ENCODE assay signal across 29 mouse cellular contexts in genomic region chr3:113279586-113279985, GRCm38 (mm10). TPM values are rescaled to one million over a fixed set of nuclear protein-coding genes. Genes with fewer than 3 reads are reported as not detected.
"Had no signal": no experiment of that assay in that cellular context is flagged by ENCODE, and none has a peak within 500 bp of the region (broad histone marks: within the 10 kb centered on the region; RNA-seq: fewer than 3 reads in every experiment).

No protein-coding gene starts in this region.

RNA-seq across cellular contexts. Expression of gene Amy2a4, which starts 11.7 kb away (rescaled TPM):
- total RNA-seq: common myeloid progenitor, adult 5-6 weeks; forebrain, postnatal 0 days; gastrocnemius, adult 18-20 months; gastrocnemius, adult 2 months; gastrocnemius, adult 8-10 months; gastrocnemius, postnatal 10 days; gastrocnemius, postnatal 14 days; gastrocnemius, postnatal 25 days; gastrocnemius, postnatal 36 days; gastrocnemius, postnatal 4 days; granulocyte monocyte progenitor cell, adult 5-6 weeks; heart, adult 18-20 months had no signal
- polyA plus RNA-seq: embryonic facial prominence, embryonic 10.5 days; embryonic facial prominence, embryonic 11.5 days; embryonic facial prominence, embryonic 12.5 days; embryonic facial prominence, embryonic 13.5 days; embryonic facial prominence, embryonic 14.5 days; embryonic facial prominence, embryonic 15.5 days; erythroblast, embryonic 14.5 days; forebrain, embryonic 10.5 days; forebrain, embryonic 12.5 days; forebrain, embryonic 13.5 days; forebrain, embryonic 14.5 days; forebrain, embryonic 15.5 days; forebrain, embryonic 16.5 days; forebrain, postnatal 0 days had no signal

RNA-seq across cellular contexts. Expression of gene Amy2a5, which starts 20.9 kb away (rescaled TPM):
- total RNA-seq: common myeloid progenitor, adult 5-6 weeks; forebrain, postnatal 0 days; gastrocnemius, adult 2 months; gastrocnemius, adult 8-10 months; gastrocnemius, postnatal 10 days; gastrocnemius, postnatal 14 days; gastrocnemius, postnatal 25 days; gastrocnemius, postnatal 36 days; gastrocnemius, postnatal 4 days; granulocyte monocyte progenitor cell, adult 5-6 weeks; heart, adult 18-20 months had no signal
- polyA plus RNA-seq: cerebellum, adult 2 months; cortical plate, adult 2 months; embryonic facial prominence, embryonic 10.5 days; embryonic facial prominence, embryonic 11.5 days; embryonic facial prominence, embryonic 12.5 days; embryonic facial prominence, embryonic 13.5 days; embryonic facial prominence, embryonic 14.5 days; erythroblast, embryonic 14.5 days; forebrain, embryonic 10.5 days; forebrain, embryonic 12.5 days; forebrain, embryonic 14.5 days; forebrain, embryonic 15.5 days; forebrain, embryonic 16.5 days; forebrain, postnatal 0 days; frontal cortex, adult 2 months; gonadal fat pad, adult 2 months had no signal

RNA-seq across cellular contexts. Expression of gene Amy2a3, which starts 44.3 kb away (rescaled TPM):
- total RNA-seq: common myeloid progenitor, adult 5-6 weeks; forebrain, postnatal 0 days; gastrocnemius, adult 18-20 months; gastrocnemius, adult 2 months; gastrocnemius, adult 8-10 months; gastrocnemius, postnatal 10 days; gastrocnemius, postnatal 14 days; gastrocnemius, postnatal 25 days; gastrocnemius, postnatal 36 days; gastrocnemius, postnatal 4 days; granulocyte monocyte progenitor cell, adult 5-6 weeks; heart, adult 18-20 months had no signal
- polyA plus RNA-seq: embryonic facial prominence, embryonic 10.5 days; embryonic facial prominence, embryonic 11.5 days; embryonic facial prominence, embryonic 12.5 days; embryonic facial prominence, embryonic 13.5 days; embryonic facial prominence, embryonic 14.5 days; embryonic facial prominence, embryonic 15.5 days; erythroblast, embryonic 14.5 days; forebrain, embryonic 10.5 days; forebrain, embryonic 12.5 days; forebrain, embryonic 13.5 days; forebrain, embryonic 14.5 days; forebrain, embryonic 15.5 days; forebrain, embryonic 16.5 days; forebrain, postnatal 0 days had no signal
